Mouse (Mus musculus) limb, embryonic 10.5 days (tissue): ENCODE measurements around the gene Olfr786. TPM values are rescaled to one million over a fixed set of nuclear protein-coding genes. Genes with fewer than 3 reads are reported as not detected.

Experiments
- DNase-seq: peaks from one replicate; pipeline ENCODE4 v3.0.0-alpha.2; 2017; ENCODE audit warnings: low spot score
- H3K27ac ChIP-seq: fragments of 300-500 bp; sonication (generic); 2 replicates; pipeline ENCODE4 v1.5.1; 2016; ENCODE audit warnings: mild to moderate bottlenecking
- H3K27me3 ChIP-seq: fragments of 300-500 bp; sonication (generic); 2 replicates; pipeline ENCODE4 v1.6.1; 2016; ENCODE audit warnings: low read depth, mild to moderate bottlenecking; ENCODE audit not compliant: poor library complexity, severe bottlenecking
- H3K36me3 ChIP-seq: fragments of 300-500 bp; sonication (generic); 2 replicates; pipeline ENCODE4 v1.6.1; 2016; ENCODE audit warnings: mild to moderate bottlenecking, moderate library complexity
- H3K4me1 ChIP-seq: fragments of 300-500 bp; sonication (generic); 2 replicates; pipeline ENCODE4 v1.6.1; 2016
- H3K4me3 ChIP-seq: fragments of 300-500 bp; sonication (generic); 2 replicates; pipeline ENCODE4 v1.5.1; 2016; ENCODE audit warnings: mild to moderate bottlenecking, moderate library complexity
- H3K9me3 ChIP-seq: fragments of 300-500 bp; sonication (generic); replicated peaks from 2 replicates; pipeline ENCODE4 v1.6.1; 2016; ENCODE audit warnings: mild to moderate bottlenecking
- WGBS: fragments of 180-500 bp; shearing (Covaris S2); methylation state at CpG from one replicate; pipeline ENCODE4 v1.1.7; 2016; 5-methylcytosine and 5-hydroxymethylcytosine counted together
- polyA plus RNA-seq: library from polyadenylated mRNA; unstranded; fragments of >200 nt; fragmentation: Nextera tagmentation; extraction: Ambion mirVana; gene quantifications from 2 replicates; pipeline ENCODE4 v1.2.1, GENCODE M21; 2016

Gene Olfr786
- not detected in 2 replicates for polyA plus RNA-seq

GRCm38 (mm10) chr10:129427006-129427405 lies at the start of gene Olfr786:
TSS of gene Olfr786 (plus strand) at chr10:129427306.
- Histone ChIP-seq H3K4me1 (no peaks in the 10 kb centered on the region), H3K36me3 (no peaks in the 10 kb centered on the region), H3K4me3 (no peak within 1 kb of the TSS), H3K27me3 (no peaks in the 10 kb centered on the region), H3K27ac (no peak within 1 kb of the TSS), H3K9me3 (no peaks in the 10 kb centered on the region)
- DNase-seq, result no peak

GRCm38 (mm10) chr10:129383783-129384182 lies 43.3 kb upstream of the Olfr786 start, which contains the start of gene Olfr784:
TSS of gene Olfr784 (plus strand) at chr10:129384083.
- no peaks in the 10 kb centered on the region for H3K4me1 ChIP-seq
- H3K36me3 ChIP-seq, result no peaks in the 10 kb centered on the region
- H3K9me3 ChIP-seq, result no peaks in the 10 kb centered on the region
- no peaks in the 10 kb centered on the region for H3K27me3 ChIP-seq
- DNase-seq, result no peak
- H3K27ac ChIP-seq, result no peak within 1 kb of the TSS
- no peak within 1 kb of the TSS for H3K4me3 ChIP-seq

GRCm38 (mm10) chr10:129400892-129401291 lies 26.2 kb upstream of the Olfr786 start:
- Histone ChIP-seq H3K9me3 (no peaks in the 10 kb centered on the region), H3K4me3 (no peak overlapping the region), H3K27me3 (no peaks in the 10 kb centered on the region), H3K4me1 (no peaks in the 10 kb centered on the region), H3K36me3 (no peaks in the 10 kb centered on the region), H3K27ac (no peak overlapping the region)
- WGBS, result 52% methylated on average over 5 of the region's 5 CpGs
- DNase-seq, result no peak

GRCm38 (mm10) chr10:129405126-129405525 lies 22.0 kb upstream of the Olfr786 start, which contains the start of gene Olfr785:
TSS of gene Olfr785 (plus strand) at chr10:129405426.
- 75% methylated on average over 2 of the region's 2 CpGs for WGBS

GRCm38 (mm10) chr10:129461562-129461961 lies 34.5 kb downstream of the Olfr786 start, which contains the start of gene Olfr787:
TSS of gene Olfr787 (plus strand) at chr10:129461862.
- no peak within 1 kb of the TSS for H3K4me3 ChIP-seq
- H3K27ac ChIP-seq, result no peak within 1 kb of the TSS
- no peak for DNase-seq
- H3K4me1 ChIP-seq, result no peaks in the 10 kb centered on the region
- no peaks in the 10 kb centered on the region for H3K27me3 ChIP-seq
- H3K9me3 ChIP-seq, result no peaks in the 10 kb centered on the region
- WGBS, result 91% methylated on average over 3 of the region's 3 CpGs
- no peaks in the 10 kb centered on the region for H3K36me3 ChIP-seq

More at GRCm38 (mm10) chr10:129405126-129405525, 22.0 kb upstream of the Olfr786 start, which contains the start of gene Olfr785:
- no peak within 1 kb of the TSS for H3K27ac ChIP-seq
- no peaks in the 10 kb centered on the region for H3K9me3 ChIP-seq
- H3K4me1 ChIP-seq, result no peaks in the 10 kb centered on the region
- H3K4me3 ChIP-seq, result no peak within 1 kb of the TSS
- no peaks in the 10 kb centered on the region for H3K36me3 ChIP-seq
- H3K27me3 ChIP-seq, result no peaks in the 10 kb centered on the region
- DNase-seq, result no peak

- Histone ChIP-seq H3K27me3 (no peaks in the 10 kb centered on the region), H3K9me3 (no peaks in the 10 kb centered on the region), H3K4me1 (no peaks in the 10 kb centered on the region), H3K27ac (no peak within 1 kb of the TSS), H3K4me3 (no peak within 1 kb of the TSS), H3K36me3 (no peaks in the 10 kb centered on the region)
- DNase-seq, result no peak
These were observed 43.6 kb downstream of the Olfr786 start, which contains the start of gene Olfr788 for GRCm38 (mm10) chr10:129470698-129471097. TSS of gene Olfr788 (plus strand) at chr10:129470998.

- Histone ChIP-seq H3K36me3 (no peaks in the 10 kb centered on the region), H3K4me3 (no peak overlapping the region), H3K27me3 (no peaks in the 10 kb centered on the region), H3K27ac (no peak overlapping the region), H3K4me1 (no peaks in the 10 kb centered on the region), H3K9me3 (no peaks in the 10 kb centered on the region)
- 77% methylated on average over 2 of the region's 2 CpGs for WGBS
- no peak for DNase-seq
These were observed 46.1 kb downstream of the Olfr786 start for GRCm38 (mm10) chr10:129473256-129473655.

GRCm38 (mm10) chr10:129473723-129474122 lies 46.6 kb downstream of the Olfr786 start:
- no peak for DNase-seq
- Histone ChIP-seq H3K9me3 (no peaks in the 10 kb centered on the region), H3K27ac (no peak overlapping the region), H3K4me3 (no peak overlapping the region), H3K4me1 (no peaks in the 10 kb centered on the region), H3K36me3 (no peaks in the 10 kb centered on the region), H3K27me3 (no peaks in the 10 kb centered on the region)

- no peak within 1 kb of the TSS for H3K27ac ChIP-seq
- no peaks in the 10 kb centered on the region for H3K27me3 ChIP-seq
- no peak for DNase-seq
- H3K36me3 ChIP-seq, result no peaks in the 10 kb centered on the region
- no peaks in the 10 kb centered on the region for H3K4me1 ChIP-seq
- 72% methylated on average over 2 of the region's 2 CpGs for WGBS
- H3K9me3 ChIP-seq, result no peaks in the 10 kb centered on the region
- H3K4me3 ChIP-seq, result no peak within 1 kb of the TSS
These were observed 57.3 kb downstream of the Olfr786 start, which contains the start of gene Olfr789 for GRCm38 (mm10) chr10:129484452-129484851. TSS of gene Olfr789 (plus strand) at chr10:129484752.

Other genes with a start within 250 kb of the Olfr786 start
- gene Olfr772, start 249.4 kb upstream of the Olfr786 start, polyA plus RNA-seq, result not detected in 2 replicates
- gene Olfr773, start 239.9 kb upstream of the Olfr786 start, polyA plus RNA-seq, result not detected in 2 replicates
- not detected in 2 replicates for gene Olfr774, start 191.1 kb upstream of the Olfr786 start, polyA plus RNA-seq
- not detected in 2 replicates for gene Olfr775, start 178.9 kb upstream of the Olfr786 start, polyA plus RNA-seq
- gene Olfr776, start 168.2 kb upstream of the Olfr786 start, polyA plus RNA-seq, result not detected in 2 replicates
- not detected in 2 replicates for gene Olfr777, start 155.8 kb upstream of the Olfr786 start, polyA plus RNA-seq
- gene Olfr780, start 109.2 kb upstream of the Olfr786 start, polyA plus RNA-seq, result not detected in 2 replicates
- not detected in 2 replicates for gene Olfr781, start 98.5 kb upstream of the Olfr786 start, polyA plus RNA-seq
- gene Olfr782, start 78.5 kb upstream of the Olfr786 start, polyA plus RNA-seq, result not detected in 2 replicates
- 0.08 and 0.13 TPM in 2 replicates for gene Olfr784, start 43.2 kb upstream of the Olfr786 start, polyA plus RNA-seq
- gene Olfr785, start 21.9 kb upstream of the Olfr786 start, polyA plus RNA-seq, result not detected in 2 replicates
- gene Olfr787, start 34.6 kb downstream of the Olfr786 start, polyA plus RNA-seq, result not detected in 2 replicates
- gene Olfr788, start 43.7 kb downstream of the Olfr786 start, polyA plus RNA-seq, result not detected in 2 replicates
- gene Olfr789, start 57.4 kb downstream of the Olfr786 start, polyA plus RNA-seq, result not detected in 2 replicates
- not detected in 2 replicates for gene Olfr790, start 71.2 kb downstream of the Olfr786 start, polyA plus RNA-seq
- gene Olfr791, start 94.5 kb downstream of the Olfr786 start, polyA plus RNA-seq, result not detected in 2 replicates
- gene Olfr792, start 111.9 kb downstream of the Olfr786 start, polyA plus RNA-seq, result not detected in 2 replicates
- not detected in 2 replicates for gene Olfr794, start 140.3 kb downstream of the Olfr786 start, polyA plus RNA-seq
- gene Olfr796, start 185.3 kb downstream of the Olfr786 start, polyA plus RNA-seq, result not detected in 2 replicates
- gene Olfr798, start 200.6 kb downstream of the Olfr786 start, polyA plus RNA-seq, result not detected in 2 replicates
- not detected in 2 replicates for gene Olfr799, start 210.2 kb downstream of the Olfr786 start, polyA plus RNA-seq
- gene Olfr800, start 230.4 kb downstream of the Olfr786 start, polyA plus RNA-seq, result not detected in 2 replicates
- not detected in 2 replicates for gene Olfr801, start 246.6 kb downstream of the Olfr786 start, polyA plus RNA-seq